Mouse (Mus musculus): Measurements from ENCODE around the gene Aldh3a1.

DNA sequence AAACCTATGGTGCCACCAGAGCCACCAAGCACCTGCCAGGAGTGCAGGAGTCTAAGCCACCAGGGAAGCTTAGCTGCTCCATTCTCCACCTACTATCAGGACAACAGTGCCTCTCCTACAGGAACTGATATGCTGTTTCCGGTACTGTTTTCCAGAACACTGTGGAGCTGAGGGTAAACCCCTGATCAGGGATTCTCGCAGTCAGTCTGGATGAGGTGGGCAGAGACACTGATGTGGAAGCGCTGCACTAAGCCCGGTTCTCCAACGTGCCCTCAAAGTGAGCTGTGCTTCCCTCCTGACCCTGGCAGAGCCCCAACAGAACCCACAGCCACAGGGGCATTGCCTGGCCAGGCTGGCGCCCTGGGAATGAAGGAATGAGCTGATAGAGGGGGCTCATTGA is 43.0 kb upstream of the Aldh3a1 start:
- TF ChIP-seq EP300 (optimal IDR thresholded peaks at IDR 0.05) = no peak
- TF ChIP-seq CTCF (IDR thresholded peaks at IDR 0.05; ENCODE audit: low read depth) = no peak
